Mouse (Mus musculus): ENCODE results near the gene Trem2.

DNA sequence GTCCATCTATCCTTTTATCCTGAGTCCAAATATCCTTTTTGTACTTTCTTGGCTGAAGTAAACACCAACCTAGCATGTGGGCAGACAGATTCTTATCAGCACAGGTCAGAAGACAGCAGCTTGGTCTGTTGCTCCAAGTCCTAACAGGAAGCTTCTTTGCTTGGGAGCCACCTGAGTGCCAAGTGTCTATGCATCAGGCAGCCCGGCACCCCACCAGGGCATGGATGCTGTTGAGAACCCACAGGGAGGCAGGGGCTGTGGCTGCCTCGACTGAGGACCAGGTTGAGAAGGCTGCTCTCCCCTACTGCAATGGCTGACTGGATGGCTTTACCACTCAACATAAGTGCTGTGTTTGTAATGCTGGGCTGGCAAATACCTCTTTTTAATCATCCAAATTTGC, 42.5 kb downstream of the Trem2 start:
- TF ChIP-seq POLR2A (IDR thresholded peaks at IDR 0.05; ENCODE audit: low read depth, low read length), result no peak
- no peak for TF ChIP-seq CTCF (conservative IDR thresholded peaks at IDR 0.05; ENCODE audit: insufficient read depth, insufficient read length, low read depth, low read length)

All from kidney, adult 2 months (tissue).